ENCODE assay signal across 9 mouse cellular contexts in genomic region chr4:109165521-109166173, GRCm38 (mm10). TPM values are rescaled to one million over a fixed set of nuclear protein-coding genes. Genes with fewer than 3 reads are reported as not detected.
DNase-seq lines count a peak whose midpoint lies in the region; ATAC-seq and TF ChIP-seq lines count a peak whose summit lies in the region.
"Had no signal": no experiment of that assay in that cellular context is flagged by ENCODE, and none has a peak within 500 bp of the region (broad histone marks: within the 10 kb centered on the region; RNA-seq: fewer than 3 reads in every experiment).

No protein-coding gene starts in this region.

- peak; percentile 82 for DNase-seq in ES-CJ7 (ENCODE audit: low read depth, low spot score)
- peak; percentile 85 to 92 for DNase-seq in heart, postnatal 14 days
- peak; percentile 90 for DNase-seq in layer of hippocampus, adult 9-10 months (ENCODE audit: low spot score)
- peak; percentile 92 for DNase-seq in lung, postnatal 14 days
- DNase-seq in right cerebral cortex, adult 2 months (ENCODE audit: low spot score in 2 of 2), result peak; percentile 89 to 95
- DNase-seq in urinary bladder, postnatal 25 days (ENCODE audit: low spot score), result peak; percentile 82

- 45% methylated on average over 12 of the region's 12 CpGs for WGBS in bone marrow, adult 2 months

- ATAC-seq in erythroblast, adult 5-6 weeks (replicated peaks; ENCODE audit: low FRiP score, poor library complexity, severe bottlenecking), result peak; percentile 79

- intact Hi-C loops in heart, postnatal 14 days (cut with DNase I), result loop anchor here (2.0 to 5.0 kb wide), 2 partner anchors 93 to 295 kb away; no protein-coding TSS in a partner anchor

- TF ChIP-seq CTCF in bone marrow, adult 2 months (IDR thresholded peaks at IDR 0.05; ENCODE audit: control insufficient read depth, insufficient read depth, low read length), result peak; percentile 54

- TF ChIP-seq POLR2A in bone marrow, adult 2 months (IDR thresholded peaks at IDR 0.05; ENCODE audit: borderline replicate concordance, control insufficient read depth, low read depth, low read length), result no peak

- H3K27ac ChIP-seq in bone marrow, adult 2 months (ENCODE audit: control insufficient read depth, insufficient read depth, low read depth, low read length, poor library complexity), result no peak overlapping the region
- H3K27ac ChIP-seq: liver, embryonic 15.5 days had no signal

- H3K4me1 ChIP-seq in bone marrow, adult 2 months (ENCODE audit: control insufficient read depth, insufficient read depth, low read length), result no peaks in the 10 kb centered on the region
- H3K4me1 ChIP-seq: liver, embryonic 15.5 days had no signal

- H3K4me3 ChIP-seq in bone marrow, adult 2 months (replicated peaks; ENCODE audit: control insufficient read depth, low read depth, low read length), result no peak overlapping the region
- H3K4me3 ChIP-seq: liver, embryonic 15.5 days had no signal

RNA-seq across cellular contexts. Expression of gene Osbpl9, which starts 36.4 kb away (rescaled TPM):
- polyA plus RNA-seq in bone marrow, adult 2 months (2011; ENCODE audit: insufficient read depth, insufficient read length, low replicate concordance, missing spikeins), result 27.8 and 35.3 TPM in 2 replicates
- 54.8 and 76.5 TPM in 2 replicates for total RNA-seq in erythroblast, adult 5-6 weeks (2015; ENCODE audit: low replicate concordance)
- 33.3 and 46.8 TPM in 2 replicates for total RNA-seq in erythroblast, adult 5-6 weeks (2017; ENCODE audit: low replicate concordance)
- 100 to 1,000 TPM in 1 of 2 experiments, 10 to 100 TPM in 1; 92.8 to 101 TPM for total RNA-seq in heart, postnatal 14 days (2021)
